7 mouse cellular contexts compared by ENCODE assay signal in the genomic region with DNA sequence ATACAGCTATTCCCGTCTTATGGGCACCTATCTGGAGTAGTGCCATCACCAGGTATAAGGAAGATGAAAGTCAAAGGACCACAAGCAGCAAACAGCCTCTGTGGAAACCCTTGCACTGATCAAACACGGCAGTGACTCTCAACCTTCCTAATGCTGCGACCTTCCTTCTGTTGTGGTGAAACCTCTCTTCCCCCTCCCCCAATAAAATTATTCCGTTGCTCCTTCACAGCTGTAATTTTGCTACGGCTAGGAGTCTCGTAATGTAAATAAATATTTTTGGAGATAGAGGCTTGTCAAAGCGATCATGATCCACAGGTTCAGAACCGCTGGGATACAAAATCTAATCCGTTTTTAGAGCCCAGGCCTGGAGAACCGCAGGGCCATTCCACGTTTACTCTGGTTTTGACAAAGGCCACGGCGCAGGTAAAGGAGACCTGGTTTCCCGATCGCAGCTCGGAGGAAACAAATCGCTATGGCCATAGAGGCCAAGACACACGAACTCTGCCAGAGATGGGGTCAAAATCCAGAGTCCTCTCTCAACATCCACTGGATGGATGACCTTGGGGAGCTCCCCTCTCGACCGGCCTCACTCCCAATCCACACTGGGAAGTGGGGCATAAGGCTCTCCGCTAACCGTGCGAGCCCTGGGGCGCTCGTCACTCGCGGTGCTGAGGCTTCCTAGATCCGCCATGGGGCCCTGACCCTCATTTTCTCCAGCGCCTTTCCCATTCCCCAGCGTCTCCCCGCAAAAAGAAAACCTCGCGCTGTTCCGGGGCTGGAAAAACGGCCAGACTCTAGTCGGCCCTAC. TPM values are rescaled to one million over a fixed set of nuclear protein-coding genes. Genes with fewer than 3 reads are reported as not detected.
DNase-seq lines count a peak whose midpoint lies in the region; ATAC-seq and TF ChIP-seq lines count a peak whose summit lies in the region.

No protein-coding gene starts in this region.

- H3K27me3 ChIP-seq in G1E (ENCODE audit: insufficient read depth, low read length): no peaks in the 10 kb centered on the region
- no peaks in the 10 kb centered on the region for H3K27me3 ChIP-seq in hindbrain, embryonic 10.5 days (ENCODE audit: insufficient read depth, poor library complexity, severe bottlenecking)
- no peaks in the 10 kb centered on the region for H3K27me3 ChIP-seq in liver, embryonic 11.5 days (replicated peaks; ENCODE audit: control insufficient read depth, insufficient read depth, low read length)
- H3K27me3 ChIP-seq in neural tube, embryonic 15.5 days (replicated peaks): no peaks in the 10 kb centered on the region

- peak overlapping the region; percentile 91 for H3K4me3 ChIP-seq in G1E (ENCODE audit: low read depth, low read length)
- H3K4me3 ChIP-seq in brown adipose tissue, adult 24 weeks (ENCODE audit: insufficient read depth, low read depth, low read length): peak overlapping the region; percentile 69
- H3K4me3 ChIP-seq in hindbrain, embryonic 10.5 days: peak overlapping the region; percentile 98
- H3K4me3 ChIP-seq in liver, embryonic 11.5 days (ENCODE audit: low read depth, low read length): peak overlapping the region; percentile 87
- H3K4me3 ChIP-seq in neural tube, embryonic 15.5 days (replicated peaks): peak overlapping the region; percentile 94

- 3% methylated on average over 36 of the region's 36 CpGs for WGBS in hindbrain, embryonic 10.5 days
- WGBS in liver, embryonic 11.5 days: 1% methylated on average over 36 of the region's 36 CpGs
- 2% methylated on average over 36 of the region's 36 CpGs for WGBS in neural tube, embryonic 15.5 days

- TF ChIP-seq CTCF in G1E (IDR thresholded peaks at IDR 0.05; ENCODE audit: low read depth, low read length): no peak

- intact Hi-C loops in left cerebral cortex, postnatal 4 days (cut with DNase I): no loop called here

- peaks cover 61% of the 10 kb centered on the region for H3K36me3 ChIP-seq in G1E (replicated peaks)
- peaks cover 59% of the 10 kb centered on the region for H3K36me3 ChIP-seq in hindbrain, embryonic 10.5 days
- H3K36me3 ChIP-seq in liver, embryonic 11.5 days (ENCODE audit: control insufficient read depth, insufficient read depth, low read length): peaks cover 20% of the 10 kb centered on the region; the same call in 1 of the 2 replicates
- H3K36me3 ChIP-seq in neural tube, embryonic 15.5 days: peaks cover 29% of the 10 kb centered on the region

- peak overlapping the region; percentile 93 for H3K4me2 ChIP-seq in liver, embryonic 11.5 days
- H3K4me2 ChIP-seq in neural tube, embryonic 15.5 days: peak overlapping the region; percentile 68

- peak overlapping the region; percentile 97 for H3K27ac ChIP-seq in brown adipose tissue, adult 24 weeks (replicated peaks; ENCODE audit: low read depth, low read length)
- peak overlapping the region; percentile 93 for H3K27ac ChIP-seq in hindbrain, embryonic 10.5 days
- H3K27ac ChIP-seq in liver, embryonic 11.5 days (ENCODE audit: low read depth, low read length): peak overlapping the region; percentile 67; the same call in 1 of the 2 replicates
- peak overlapping the region; percentile 91 for H3K27ac ChIP-seq in neural tube, embryonic 15.5 days (replicated peaks)

- peak overlapping the region; percentile 89 for H3K9ac ChIP-seq in liver, embryonic 11.5 days (ENCODE audit: low read depth, low read length)
- peak overlapping the region; percentile 99 for H3K9ac ChIP-seq in neural tube, embryonic 15.5 days (replicated peaks)

- H3K9me3 ChIP-seq in G1E (replicated peaks): no peaks in the 10 kb centered on the region
- no peaks in the 10 kb centered on the region for H3K9me3 ChIP-seq in hindbrain, embryonic 10.5 days
- no peaks in the 10 kb centered on the region for H3K9me3 ChIP-seq in liver, embryonic 11.5 days (ENCODE audit: control insufficient read depth, low read length)
- no peaks in the 10 kb centered on the region for H3K9me3 ChIP-seq in neural tube, embryonic 15.5 days (replicated peaks)

- H3K4me1 ChIP-seq in G1E (ENCODE audit: insufficient read depth, low read depth, low read length): peaks cover 34% of the 10 kb centered on the region
- 0 out of 2 replicates have a peak, but pooled peaks cover 2% of the 10 kb centered on the region for H3K4me1 ChIP-seq in brown adipose tissue, adult 24 weeks (ENCODE audit: control insufficient read depth, insufficient read depth, insufficient read length, low read length)
- peaks cover 24% of the 10 kb centered on the region for H3K4me1 ChIP-seq in hindbrain, embryonic 10.5 days (replicated peaks)
- peaks cover 15% of the 10 kb centered on the region for H3K4me1 ChIP-seq in liver, embryonic 11.5 days (replicated peaks; ENCODE audit: control insufficient read depth, insufficient read depth, low read length)
- peaks cover 31% of the 10 kb centered on the region for H3K4me1 ChIP-seq in neural tube, embryonic 15.5 days

- peak; percentile 7 to 8 for DNase-seq in left cerebral cortex, adult 18-20 months (ENCODE audit: low spot score in 2 of 2)
- no peak for DNase-seq in left cerebral cortex, postnatal 4 days
- peak; percentile 31 for DNase-seq in G1E (ENCODE audit: low spot score)
- no peak for DNase-seq in hindbrain, embryonic 10.5 days (ENCODE audit: low spot score)
- no peak for DNase-seq in liver, embryonic 11.5 days (ENCODE audit: low spot score)

- no peak for ATAC-seq in G1E (ENCODE audit: extremely low read depth, insufficient number of reproducible peaks, low FRiP score, poor library complexity, severe bottlenecking)
- peak; percentile 58 for ATAC-seq in liver, embryonic 11.5 days (replicated peaks; ENCODE audit: low FRiP score)
- peak; percentile 65 for ATAC-seq in neural tube, embryonic 15.5 days (ENCODE audit: low FRiP score)

RNA-seq across cellular contexts. Expression of gene Usmg5, which starts 0.5 kb away (rescaled TPM):
- 100 to 1,000 TPM; 757 to 769 TPM for total RNA-seq in left cerebral cortex, adult 18-20 months (2021)
- total RNA-seq in left cerebral cortex, postnatal 4 days (2021): 100 to 1,000 TPM; 610 to 660 TPM
- total RNA-seq in G1E (2014; fragmentation: Nextera tagmentation) (144 and 195 TPM in 2 replicates), G1E (2017) (1,057 and 1,170 TPM in 2 replicates)
- 15.0 and 27.1 TPM in 2 replicates for polyA plus RNA-seq in G1E (2012)
- polyA plus RNA-seq in brown adipose tissue, adult 24 weeks (2012; ENCODE audit: insufficient read depth, insufficient read length, missing spikeins): 3,706 and 4,472 TPM in 2 replicates
- 1,105 and 1,298 TPM in 2 replicates for polyA plus RNA-seq in hindbrain, embryonic 10.5 days (2016; fragmentation: Nextera tagmentation; extraction: Ambion mirVana)
- 1,203 and 1,215 TPM in 2 replicates for polyA plus RNA-seq in liver, embryonic 11.5 days (2014; fragmentation: Nextera tagmentation; extraction: Ambion mirVana)
- 1,500 and 1,925 TPM in 2 replicates for polyA plus RNA-seq in neural tube, embryonic 15.5 days (2015; fragmentation: Nextera tagmentation; extraction: Ambion mirVana)

RNA-seq across cellular contexts. Expression of gene Pdcd11, which starts 0.6 kb away (rescaled TPM):
- total RNA-seq in left cerebral cortex, adult 18-20 months (2021): 10 to 100 TPM; 15.3 to 16.3 TPM
- 10 to 100 TPM; 20.7 to 21.1 TPM for total RNA-seq in left cerebral cortex, postnatal 4 days (2021)
- total RNA-seq in G1E (2014; fragmentation: Nextera tagmentation): 27.2 and 27.5 TPM in 2 replicates
- 29.3 and 30.9 TPM in 2 replicates for total RNA-seq in G1E (2017)
- polyA plus RNA-seq in G1E (2012): 32.9 and 37.5 TPM in 2 replicates
- 3.2 and 5.5 TPM in 2 replicates for polyA plus RNA-seq in brown adipose tissue, adult 24 weeks (2012; ENCODE audit: insufficient read depth, insufficient read length, missing spikeins)
- 8.7 and 13.5 TPM in 2 replicates for polyA plus RNA-seq in hindbrain, embryonic 10.5 days (2016; fragmentation: Nextera tagmentation; extraction: Ambion mirVana)
- 18.4 and 18.8 TPM in 2 replicates for polyA plus RNA-seq in liver, embryonic 11.5 days (2014; fragmentation: Nextera tagmentation; extraction: Ambion mirVana)
- polyA plus RNA-seq in neural tube, embryonic 15.5 days (2015; fragmentation: Nextera tagmentation; extraction: Ambion mirVana): 4.8 and 5.7 TPM in 2 replicates

RNA-seq across cellular contexts. Expression of gene Taf5, which starts 22.4 kb away (rescaled TPM):
- 1 to 10 TPM; 6.4 to 6.9 TPM for total RNA-seq in left cerebral cortex, adult 18-20 months (2021)
- total RNA-seq in left cerebral cortex, postnatal 4 days (2021): 1 to 10 TPM; 7.8 to 8.6 TPM
- total RNA-seq in G1E (2014; fragmentation: Nextera tagmentation): 18.1 and 23.0 TPM in 2 replicates
- total RNA-seq in G1E (2017): 22.0 and 22.6 TPM in 2 replicates
- 7.4 and 10.1 TPM in 2 replicates for polyA plus RNA-seq in G1E (2012)
- polyA plus RNA-seq in brown adipose tissue, adult 24 weeks (2012; ENCODE audit: insufficient read depth, insufficient read length, missing spikeins): 1.4 and 2.2 TPM in 2 replicates
- polyA plus RNA-seq in hindbrain, embryonic 10.5 days (2016; fragmentation: Nextera tagmentation; extraction: Ambion mirVana): 6.7 and 7.0 TPM in 2 replicates
- 9.0 TPM in 2 replicates for polyA plus RNA-seq in liver, embryonic 11.5 days (2014; fragmentation: Nextera tagmentation; extraction: Ambion mirVana)
- 4.9 and 5.6 TPM in 2 replicates for polyA plus RNA-seq in neural tube, embryonic 15.5 days (2015; fragmentation: Nextera tagmentation; extraction: Ambion mirVana)

RNA-seq across cellular contexts. Expression of gene Pcgf6, which starts 39.2 kb away (rescaled TPM):
- 10 to 100 TPM; 17.3 to 19.0 TPM for total RNA-seq in left cerebral cortex, adult 18-20 months (2021)
- 10 to 100 TPM; 25.0 to 26.1 TPM for total RNA-seq in left cerebral cortex, postnatal 4 days (2021)
- total RNA-seq in G1E (2014; fragmentation: Nextera tagmentation): 22.7 and 25.9 TPM in 2 replicates
- total RNA-seq in G1E (2017): 16.9 and 18.1 TPM in 2 replicates
- polyA plus RNA-seq in G1E (2012): 14.7 and 16.6 TPM in 2 replicates
- polyA plus RNA-seq in brown adipose tissue, adult 24 weeks (2012; ENCODE audit: insufficient read depth, insufficient read length, missing spikeins): 1.5 and 2.5 TPM in 2 replicates
- 28.0 and 35.8 TPM in 2 replicates for polyA plus RNA-seq in hindbrain, embryonic 10.5 days (2016; fragmentation: Nextera tagmentation; extraction: Ambion mirVana)
- 28.6 and 32.9 TPM in 2 replicates for polyA plus RNA-seq in liver, embryonic 11.5 days (2014; fragmentation: Nextera tagmentation; extraction: Ambion mirVana)
- polyA plus RNA-seq in neural tube, embryonic 15.5 days (2015; fragmentation: Nextera tagmentation; extraction: Ambion mirVana): 31.0 and 34.5 TPM in 2 replicates

RNA-seq across cellular contexts. Expression of gene Calhm2, which starts 48.2 kb away (rescaled TPM):
- 1 to 10 TPM; 8.2 to 9.5 TPM for total RNA-seq in left cerebral cortex, adult 18-20 months (2021)
- total RNA-seq in left cerebral cortex, postnatal 4 days (2021): 1 to 10 TPM; 1.2 to 2.2 TPM
- not detected in 2 replicates for total RNA-seq in G1E (2014; fragmentation: Nextera tagmentation)
- total RNA-seq in G1E (2017): 0.17 and 0.44 TPM in 2 replicates
- polyA plus RNA-seq in G1E (2012): 0.07 and 0.08 TPM in 2 replicates
- polyA plus RNA-seq in brown adipose tissue, adult 24 weeks (2012; ENCODE audit: insufficient read depth, insufficient read length, missing spikeins): 1.6 and 1.7 TPM in 2 replicates
- 1.8 and 1.9 TPM in 2 replicates for polyA plus RNA-seq in hindbrain, embryonic 10.5 days (2016; fragmentation: Nextera tagmentation; extraction: Ambion mirVana)
- polyA plus RNA-seq in liver, embryonic 11.5 days (2014; fragmentation: Nextera tagmentation; extraction: Ambion mirVana): 1.2 and 1.5 TPM in 2 replicates
- 1.3 and 3.0 TPM in 2 replicates for polyA plus RNA-seq in neural tube, embryonic 15.5 days (2015; fragmentation: Nextera tagmentation; extraction: Ambion mirVana)

Comparison
In these comparisons a context has a peak if more than half of its experiments do, and no peak if none do; other contexts are left out.
1. DNase-seq: peak in left cerebral cortex, adult 18-20 months (2 of 2) and G1E (single experiment); none in left cerebral cortex, postnatal 4 days (single experiment), hindbrain, embryonic 10.5 days (single experiment) and liver, embryonic 11.5 days (single experiment).
2. RNA of gene Usmg5, which starts 0.5 kb away (polyA plus RNA-seq): 3,706 to 4,472 TPM in brown adipose tissue, adult 24 weeks, 1,500 to 1,925 TPM in neural tube, embryonic 15.5 days, 1,105 to 1,298 TPM in hindbrain, embryonic 10.5 days and 1,203 to 1,215 TPM in liver, embryonic 11.5 days; 15.0 to 27.1 TPM in G1E; every median in the first group is over 10 times any median in the second.
3. Peak in every context shown above with its lines, with median percentiles within 50 percentile points of each other: H3K4me3 ChIP-seq and H3K27ac ChIP-seq.